Mouse (Mus musculus): ENCODE measurements around the gene Fstl4. TPM values are rescaled to one million over a fixed set of nuclear protein-coding genes. Genes with fewer than 3 reads are reported as not detected.

The Fstl4 gene
- total RNA-seq, 1 experiment = 0.09 TPM

- no peak overlapping the region for H3K27ac ChIP-seq (ENCODE audit: insufficient read depth, low read depth, low read length, poor library complexity, severe bottlenecking)
- TF ChIP-seq HCFC1 (IDR thresholded peaks at IDR 0.05; ENCODE audit: borderline replicate concordance, insufficient read depth, low read length) = no peak
- no peak for TF ChIP-seq ZC3H11A (IDR thresholded peaks at IDR 0.05; ENCODE audit: borderline replicate concordance, low read depth, low read length)
- TF ChIP-seq ZNF384 (IDR thresholded peaks at IDR 0.05; ENCODE audit: low read depth, low read length) = no peak
- TF ChIP-seq CHD2 (IDR thresholded peaks at IDR 0.05; ENCODE audit: low read depth, low read length) = no peak
- TF ChIP-seq MAFK (IDR thresholded peaks at IDR 0.05; ENCODE audit: insufficient read depth, low read depth, low read length) = no peak
Observed at GRCm38 (mm10) chr11:52888150-52888549, 123.7 kb downstream of the Fstl4 start.

GRCm38 (mm10) chr11:52889527-52889926, 125.1 kb downstream of the Fstl4 start:
- H3K36me3 ChIP-seq (ENCODE audit: control insufficient read depth, insufficient read depth, low read length, poor library complexity, severe bottlenecking) = no peaks in the 10 kb centered on the region
- H3K4me3 ChIP-seq (ENCODE audit: insufficient read depth in 1 of 2, low read depth in 1 of 2, low read length in 2 of 2, poor library complexity in 1 of 2, severe bottlenecking in 1 of 2) = no peak overlapping the region
- TF ChIP-seq MAFK (IDR thresholded peaks at IDR 0.05; ENCODE audit: insufficient read depth, low read depth, low read length) (no peak), HCFC1 (IDR thresholded peaks at IDR 0.05; ENCODE audit: borderline replicate concordance, insufficient read depth, low read length) (no peak), ZNF384 (IDR thresholded peaks at IDR 0.05; ENCODE audit: low read depth, low read length) (no peak), ZC3H11A (IDR thresholded peaks at IDR 0.05; ENCODE audit: borderline replicate concordance, low read depth, low read length) (no peak), CHD2 (IDR thresholded peaks at IDR 0.05; ENCODE audit: low read depth, low read length) (no peak)
- peaks cover 0 to 5% of the 10 kb centered on the region in 2 experiments; a peak in 1 of 4 replicates for H3K4me1 ChIP-seq (ENCODE audit: control insufficient read depth in 2 of 2, insufficient read depth in 2 of 2, low read length in 2 of 2, poor library complexity in 1 of 2)
- no peak overlapping the region for H3K9ac ChIP-seq (ENCODE audit: insufficient read depth, low read depth, low read length, poor library complexity, severe bottlenecking)
- no peak for DNase-seq (ENCODE audit: low read depth, low spot score)
- no peaks in the 10 kb centered on the region for H3K9me3 ChIP-seq (ENCODE audit: control insufficient read depth, insufficient read depth, low read depth, low read length)
- in situ Hi-C loops (cut with MboI; ENCODE audit: low sequenced_read_pairs in 2 of 2, unreplicated experiment in 2 of 2) = no loop called here
- no peak overlapping the region for H3K27ac ChIP-seq (ENCODE audit: insufficient read depth, low read depth, low read length, poor library complexity, severe bottlenecking)

More at GRCm38 (mm10) chr11:52888150-52888549, 123.7 kb downstream of the Fstl4 start:
- no peak for DNase-seq (ENCODE audit: low read depth, low spot score)
- Histone ChIP-seq H3K4me1 (ENCODE audit: control insufficient read depth in 2 of 2, insufficient read depth in 2 of 2, low read length in 2 of 2, poor library complexity in 1 of 2) (peaks cover 0 to 5% of the 10 kb centered on the region in 2 experiments; a peak in 1 of 4 replicates), H3K36me3 (ENCODE audit: control insufficient read depth, insufficient read depth, low read length, poor library complexity, severe bottlenecking) (no peaks in the 10 kb centered on the region), H3K9me3 (ENCODE audit: control insufficient read depth, insufficient read depth, low read depth, low read length) (no peaks in the 10 kb centered on the region), H3K4me3 (ENCODE audit: insufficient read depth in 1 of 2, low read depth in 1 of 2, low read length in 2 of 2, poor library complexity in 1 of 2, severe bottlenecking in 1 of 2) (no peak overlapping the region), H3K9ac (ENCODE audit: insufficient read depth, low read depth, low read length, poor library complexity, severe bottlenecking) (no peak overlapping the region)
- in situ Hi-C loops (cut with MboI; ENCODE audit: low sequenced_read_pairs in 2 of 2, unreplicated experiment in 2 of 2) = no loop called here

GRCm38 (mm10) chr11:52890156-52890555, 125.7 kb downstream of the Fstl4 start:
- H3K9ac ChIP-seq (ENCODE audit: insufficient read depth, low read depth, low read length, poor library complexity, severe bottlenecking) = no peak overlapping the region
- H3K36me3 ChIP-seq (ENCODE audit: control insufficient read depth, insufficient read depth, low read length, poor library complexity, severe bottlenecking) = no peaks in the 10 kb centered on the region
- H3K27ac ChIP-seq (ENCODE audit: insufficient read depth, low read depth, low read length, poor library complexity, severe bottlenecking) = no peak overlapping the region
- H3K4me3 ChIP-seq (ENCODE audit: insufficient read depth in 1 of 2, low read depth in 1 of 2, low read length in 2 of 2, poor library complexity in 1 of 2, severe bottlenecking in 1 of 2) = no peak overlapping the region
- TF ChIP-seq HCFC1 (IDR thresholded peaks at IDR 0.05; ENCODE audit: borderline replicate concordance, insufficient read depth, low read length) (no peak), MAFK (IDR thresholded peaks at IDR 0.05; ENCODE audit: insufficient read depth, low read depth, low read length) (no peak), ZC3H11A (IDR thresholded peaks at IDR 0.05; ENCODE audit: borderline replicate concordance, low read depth, low read length) (no peak), CHD2 (IDR thresholded peaks at IDR 0.05; ENCODE audit: low read depth, low read length) (no peak), ZNF384 (IDR thresholded peaks at IDR 0.05; ENCODE audit: low read depth, low read length) (no peak)
- DNase-seq (ENCODE audit: low read depth, low spot score) = no peak
- peaks cover 0 to 5% of the 10 kb centered on the region in 2 experiments; a peak in 1 of 4 replicates for H3K4me1 ChIP-seq (ENCODE audit: control insufficient read depth in 2 of 2, insufficient read depth in 2 of 2, low read length in 2 of 2, poor library complexity in 1 of 2)
- H3K9me3 ChIP-seq (ENCODE audit: control insufficient read depth, insufficient read depth, low read depth, low read length) = no peaks in the 10 kb centered on the region
- in situ Hi-C loops (cut with MboI; ENCODE audit: low sequenced_read_pairs in 2 of 2, unreplicated experiment in 2 of 2) = no loop called here

GRCm38 (mm10) chr11:52904101-52904500, 139.7 kb downstream of the Fstl4 start:
- in situ Hi-C loops (cut with MboI; ENCODE audit: low sequenced_read_pairs in 2 of 2, unreplicated experiment in 2 of 2) = no loop called here
- H3K27ac ChIP-seq (ENCODE audit: insufficient read depth, low read depth, low read length, poor library complexity, severe bottlenecking) = no peak overlapping the region
- TF ChIP-seq ZNF384 (IDR thresholded peaks at IDR 0.05; ENCODE audit: low read depth, low read length) (no peak), ZC3H11A (IDR thresholded peaks at IDR 0.05; ENCODE audit: borderline replicate concordance, low read depth, low read length) (no peak), CHD2 (IDR thresholded peaks at IDR 0.05; ENCODE audit: low read depth, low read length) (no peak), MAFK (IDR thresholded peaks at IDR 0.05; ENCODE audit: insufficient read depth, low read depth, low read length) (no peak)
- H3K4me1 ChIP-seq (ENCODE audit: control insufficient read depth in 2 of 2, insufficient read depth in 2 of 2, low read length in 2 of 2, poor library complexity in 1 of 2) = no peaks in the 10 kb centered on the region
- H3K9me3 ChIP-seq (ENCODE audit: control insufficient read depth, insufficient read depth, low read depth, low read length) = no peaks in the 10 kb centered on the region
- no peak for DNase-seq (ENCODE audit: low read depth, low spot score)
- H3K9ac ChIP-seq (ENCODE audit: insufficient read depth, low read depth, low read length, poor library complexity, severe bottlenecking) = no peak overlapping the region
- H3K4me3 ChIP-seq (ENCODE audit: insufficient read depth in 1 of 2, low read depth in 1 of 2, low read length in 2 of 2, poor library complexity in 1 of 2, severe bottlenecking in 1 of 2) = no peak overlapping the region
- no peaks in the 10 kb centered on the region for H3K36me3 ChIP-seq (ENCODE audit: control insufficient read depth, insufficient read depth, low read length, poor library complexity, severe bottlenecking)

- TF ChIP-seq CHD2 (IDR thresholded peaks at IDR 0.05; ENCODE audit: low read depth, low read length) (no peak), ZNF384 (IDR thresholded peaks at IDR 0.05; ENCODE audit: low read depth, low read length) (no peak), HCFC1 (IDR thresholded peaks at IDR 0.05; ENCODE audit: borderline replicate concordance, insufficient read depth, low read length) (no peak), ZC3H11A (IDR thresholded peaks at IDR 0.05; ENCODE audit: borderline replicate concordance, low read depth, low read length) (no peak), MAFK (IDR thresholded peaks at IDR 0.05; ENCODE audit: insufficient read depth, low read depth, low read length) (no peak)
- DNase-seq (ENCODE audit: low read depth, low spot score) = no peak
- H3K36me3 ChIP-seq (ENCODE audit: control insufficient read depth, insufficient read depth, low read length, poor library complexity, severe bottlenecking) = no peaks in the 10 kb centered on the region
- in situ Hi-C loops (cut with MboI; ENCODE audit: low sequenced_read_pairs in 2 of 2, unreplicated experiment in 2 of 2) = no loop called here
- no peaks in the 10 kb centered on the region for H3K9me3 ChIP-seq (ENCODE audit: control insufficient read depth, insufficient read depth, low read depth, low read length)
- H3K4me3 ChIP-seq (ENCODE audit: insufficient read depth in 1 of 2, low read depth in 1 of 2, low read length in 2 of 2, poor library complexity in 1 of 2, severe bottlenecking in 1 of 2) = no peak overlapping the region
- no peak overlapping the region for H3K9ac ChIP-seq (ENCODE audit: insufficient read depth, low read depth, low read length, poor library complexity, severe bottlenecking)
- no peak overlapping the region for H3K27ac ChIP-seq (ENCODE audit: insufficient read depth, low read depth, low read length, poor library complexity, severe bottlenecking)
- H3K4me1 ChIP-seq (ENCODE audit: control insufficient read depth in 2 of 2, insufficient read depth in 2 of 2, low read length in 2 of 2, poor library complexity in 1 of 2) = no peaks in the 10 kb centered on the region
Observed at GRCm38 (mm10) chr11:52910788-52911187, 146.4 kb downstream of the Fstl4 start.

Data from ES-E14 (cell line).